Mouse (Mus musculus) Patski (cell line): ENCODE results near the gene 2210408I21Rik. TPM values are rescaled to one million over a fixed set of nuclear protein-coding genes. Genes with fewer than 3 reads are reported as not detected.
"Not testable (repeated sequence)": the region's sequence is repeated elsewhere in the genome, so short reads cannot be mapped to it uniquely, and the experiment has no call there.

Source experiments
- ATAC-seq: fragments of 100-300 bp; one replicate; pipeline ENCODE4 v1.8.0; 2021
- CTCF ChIA-PET: fragments of 350-600 bp; sonication (Branson Sonifier 250); formaldehyde crosslinking; loops from one replicate; lab custom pipeline; 2022; ENCODE audit warnings: inconsistent platforms; lab: Charles Lee
- POLR2A ChIA-PET: fragments of 350-600 bp; sonication (Branson Sonifier 250); formaldehyde crosslinking; loops from one replicate; lab custom pipeline; 2022; ENCODE audit warnings: antibody characterized with exemption, inconsistent platforms; lab: Charles Lee
- DNase-seq: peaks from one replicate; pipeline ENCODE4 v3.0.0-alpha.2; 2011; ENCODE audit warnings: low read depth, low spot score
- H3K27me3 ChIP-seq: fragments of 371-371 bp; one replicate; pipeline ENCODE4 v1.5.1; 2021
- CTCF ChIP-seq: fragments of 100-300 bp; IDR thresholded peaks from one replicate; pipeline ENCODE4 v1.5.1; 2021
- in situ Hi-C: fragments of 300-500 bp; cut with MboI; formaldehyde crosslinking; loops from 3 replicates; pipeline ENCODE4 v1.11.1; 2018; ENCODE audit warnings: low pct_unique_long_range_greater_than_20kb, mixed read lengths
- polyA plus RNA-seq: library from polyadenylated mRNA; unstranded; gene quantifications from one replicate; pipeline ENCODE4 v1.2.3, GENCODE M21; 2021

The 2210408I21Rik gene
- 3.6 TPM for polyA plus RNA-seq

- CTCF ChIA-PET = interaction anchor here (1.1 to 1.2 kb wide), 2 partner anchors 22 to 87 kb away, joined by 3 to 4 read pairs; no protein-coding TSS in a partner anchor
- ATAC-seq (peak; percentile 99), DNase-seq (peak; percentile 42)
- no peaks in the 10 kb centered on the region for H3K27me3 ChIP-seq
- in situ Hi-C loops = loop anchor here (10.0 kb wide), 1 partner anchor 1070 kb away; no protein-coding TSS in a partner anchor
- TF ChIP-seq CTCF = no peak
- POLR2A ChIA-PET = no interaction called here
These were observed at the start of gene 2210408I21Rik, which contains the start of gene Slf1 for GRCm38 (mm10) chr13:77134931-77135620. Gene 2210408I21Rik, plus strand, starts transcription at chr13:77135540. Gene Slf1, minus strand, starts transcription at chr13:77135473.

- POLR2A ChIA-PET, ATAC-seq, DNase-seq, H3K27me3 ChIP-seq, CTCF ChIA-PET, in situ Hi-C loops: not testable (repeated sequence)
These were observed 42.5 kb upstream of the 2210408I21Rik start for GRCm38 (mm10) chr13:77092876-77093275.

GRCm38 (mm10) chr13:77107734-77108133 lies 27.6 kb upstream of the 2210408I21Rik start:
- in situ Hi-C loops = no loop called here
- ATAC-seq (no peak), DNase-seq (no peak)
- POLR2A ChIA-PET = no interaction called here
- CTCF ChIA-PET = no interaction called here
- TF ChIP-seq CTCF = no peak
- H3K27me3 ChIP-seq = no peaks in the 10 kb centered on the region

- in situ Hi-C loops = no loop called here
- no peak for ATAC-seq
- CTCF ChIA-PET = no interaction called here
These were observed 16.6 kb upstream of the 2210408I21Rik start for GRCm38 (mm10) chr13:77118695-77119094.

GRCm38 (mm10) chr13:77125159-77125558 lies 10.2 kb upstream of the 2210408I21Rik start:
- POLR2A ChIA-PET = no interaction called here
- no peaks in the 10 kb centered on the region for H3K27me3 ChIP-seq
- DNase-seq (no peak), ATAC-seq (no peak)
- TF ChIP-seq CTCF = no peak
- in situ Hi-C loops = no loop called here
- CTCF ChIA-PET = no interaction called here

More at GRCm38 (mm10) chr13:77118695-77119094, 16.6 kb upstream of the 2210408I21Rik start:
- POLR2A ChIA-PET = interaction anchor here (0.6 kb wide), 1 partner anchor 149 kb away, joined by 3 read pairs; no protein-coding TSS in a partner anchor
- no peak for TF ChIP-seq CTCF
- H3K27me3 ChIP-seq = no peaks in the 10 kb centered on the region
- no peak for DNase-seq

- POLR2A ChIA-PET = interaction anchor here (0.6 kb wide), 1 partner anchor 636 kb away, joined by 3 read pairs; no protein-coding TSS in a partner anchor
- in situ Hi-C loops = no loop called here
- H3K27me3 ChIP-seq = no peaks in the 10 kb centered on the region
These were observed 7.1 kb upstream of the 2210408I21Rik start for GRCm38 (mm10) chr13:77128240-77128639.

GRCm38 (mm10) chr13:77131132-77131531 lies 4.2 kb upstream of the 2210408I21Rik start:
- no peak for TF ChIP-seq CTCF

More at GRCm38 (mm10) chr13:77128240-77128639, 7.1 kb upstream of the 2210408I21Rik start:
- peak; percentile 54 for ATAC-seq
- CTCF ChIA-PET = no interaction called here
- no peak for TF ChIP-seq CTCF
- DNase-seq = no peak

GRCm38 (mm10) chr13:77135621-77135981 lies 261 bp downstream of the 2210408I21Rik start:
- ChIA-PET POLR2A (no interaction called here), CTCF (interaction anchor here (0.7 kb wide), 1 partner anchor 713 kb away, joined by 3 read pairs; no protein-coding TSS in a partner anchor)
- no peaks in the 10 kb centered on the region for H3K27me3 ChIP-seq
- peak; percentile 31 for DNase-seq
- TF ChIP-seq CTCF = no peak
- in situ Hi-C loops = loop anchor here (10.0 kb wide), 1 partner anchor 1069 kb away; no protein-coding TSS in a partner anchor
- ATAC-seq = peak; percentile 72

More at GRCm38 (mm10) chr13:77131132-77131531, 4.2 kb upstream of the 2210408I21Rik start:
- in situ Hi-C loops = loop anchor here (10.0 kb wide), 1 partner anchor 1074 kb away; no protein-coding TSS in a partner anchor
- ATAC-seq (no peak), DNase-seq (no peak)
- POLR2A ChIA-PET = no interaction called here
- no peaks in the 10 kb centered on the region for H3K27me3 ChIP-seq
- CTCF ChIA-PET = no interaction called here

- no peak for TF ChIP-seq CTCF
- ChIA-PET CTCF (no interaction called here), POLR2A (no interaction called here)
- no peak for DNase-seq
- no peaks in the 10 kb centered on the region for H3K27me3 ChIP-seq
- in situ Hi-C loops = no loop called here
- no peak for ATAC-seq
These were observed 5.5 kb downstream of the 2210408I21Rik start for GRCm38 (mm10) chr13:77140890-77141289.

GRCm38 (mm10) chr13:77177931-77178330 lies 42.6 kb downstream of the 2210408I21Rik start:
- POLR2A ChIA-PET = no interaction called here
- CTCF ChIA-PET = no interaction called here
- in situ Hi-C loops = no loop called here
- ATAC-seq = no peak
- TF ChIP-seq CTCF = no peak
- H3K27me3 ChIP-seq = no peaks in the 10 kb centered on the region
- no peak for DNase-seq

- TF ChIP-seq CTCF = no peak
- in situ Hi-C loops = no loop called here
- ATAC-seq (no peak), DNase-seq (no peak)
- POLR2A ChIA-PET = no interaction called here
- CTCF ChIA-PET = interaction anchor here (1.0 kb wide), 1 partner anchor 27 kb away, joined by 3 read pairs; no protein-coding TSS in a partner anchor
- H3K27me3 ChIP-seq = no peaks in the 10 kb centered on the region
These were observed 55.3 kb downstream of the 2210408I21Rik start for GRCm38 (mm10) chr13:77190606-77191005.
